Mouse (Mus musculus) forebrain, embryonic 12.5 days (tissue): ENCODE measurements around the gene Ptp4a2. TPM values are rescaled to one million over a fixed set of nuclear protein-coding genes. Genes with fewer than 3 reads are reported as not detected.

Experiments used
- ATAC-seq: fragments of 200-750 bp; cut with Nextera tagmentation; 2 replicates; pipeline ENCODE4 v1.8.0; 2017; ENCODE audit warnings: moderate TSS enrichment; ENCODE audit not compliant: low FRiP score
- H3K27ac ChIP-seq: fragments of 300-500 bp; sonication (generic); 2 replicates; pipeline ENCODE4 v1.5.1; 2016; ENCODE audit warnings: mild to moderate bottlenecking
- H3K27me3 ChIP-seq: fragments of 300-500 bp; sonication (generic); 2 replicates; pipeline ENCODE4 v1.6.1; 2016; ENCODE audit warnings: mild to moderate bottlenecking
- H3K36me3 ChIP-seq: fragments of 300-500 bp; sonication (generic); replicated peaks from 2 replicates; pipeline ENCODE4 v1.6.1; 2016; ENCODE audit warnings: mild to moderate bottlenecking
- H3K4me1 ChIP-seq: fragments of 300-500 bp; sonication (generic); 2 replicates; pipeline ENCODE4 v1.6.1; 2016
- H3K4me2 ChIP-seq: fragments of 300-500 bp; sonication (generic); 2 replicates; pipeline ENCODE4 v1.6.1; 2016; ENCODE audit warnings: mild to moderate bottlenecking, moderate library complexity
- H3K4me3 ChIP-seq: fragments of 300-500 bp; sonication (generic); replicated peaks from 2 replicates; pipeline ENCODE4 v1.5.1; 2016; ENCODE audit warnings: mild to moderate bottlenecking
- H3K9ac ChIP-seq: fragments of 300-500 bp; sonication (generic); 2 replicates; pipeline ENCODE4 v1.6.1; 2016; ENCODE audit warnings: mild to moderate bottlenecking
- H3K9me3 ChIP-seq: fragments of 300-500 bp; sonication (generic); 2 replicates; pipeline ENCODE4 v1.6.1; 2016
- WGBS: fragments of 180-500 bp; shearing (Covaris S2); methylation state at CpG from one replicate; pipeline ENCODE4 v1.1.7; 2016; 5-methylcytosine and 5-hydroxymethylcytosine counted together
- polyA plus RNA-seq: library from polyadenylated mRNA; unstranded; fragments of >200 nt; fragmentation: Nextera tagmentation; extraction: Ambion mirVana; gene quantifications from 2 replicates; pipeline ENCODE4 v1.2.1, GENCODE M21; 2016

Ptp4a2 gene
- polyA plus RNA-seq, 1 experiment from 2014 or later, result 375 TPM

GRCm38 (mm10) chr4:129805059-129805458 lies 6.0 kb upstream of the Ptp4a2 start:
- ATAC-seq, result no peak
- WGBS, result 99% methylated on average over 3 of the region's 3 CpGs

GRCm38 (mm10) chr4:129811605-129812468 lies 818 bp downstream of the Ptp4a2 start:
- H3K27me3 ChIP-seq, result peaks cover 24% of the 10 kb centered on the region; the same call in 1 of the 2 replicates
- peaks cover 9% of the 10 kb centered on the region for H3K4me1 ChIP-seq
- 87% methylated on average over 14 of the region's 14 CpGs for WGBS
- H3K27ac ChIP-seq, result no peak overlapping the region
- H3K36me3 ChIP-seq, result no peaks in the 10 kb centered on the region
- no peak for ATAC-seq
- H3K9ac ChIP-seq, result no peak overlapping the region
- H3K4me2 ChIP-seq, result no peak overlapping the region
- H3K4me3 ChIP-seq, result no peak overlapping the region
- no peaks in the 10 kb centered on the region for H3K9me3 ChIP-seq

More at GRCm38 (mm10) chr4:129805059-129805458, 6.0 kb upstream of the Ptp4a2 start:
- Histone ChIP-seq H3K27me3 (0 out of 2 replicates have a peak, but pooled peaks cover 7% of the 10 kb centered on the region), H3K4me1 (no peaks in the 10 kb centered on the region), H3K4me3 (no peak overlapping the region), H3K27ac (no peak overlapping the region), H3K9ac (no peak overlapping the region), H3K4me2 (no peak overlapping the region), H3K36me3 (no peaks in the 10 kb centered on the region), H3K9me3 (no peaks in the 10 kb centered on the region)

GRCm38 (mm10) chr4:129817591-129817990 lies 6.6 kb downstream of the Ptp4a2 start:
- WGBS, result 73% methylated on average over 6 of the region's 6 CpGs
- no peak for ATAC-seq
- no peaks in the 10 kb centered on the region for H3K27me3 ChIP-seq

GRCm38 (mm10) chr4:129818506-129819195 lies 7.6 kb downstream of the Ptp4a2 start:
- ATAC-seq, result no peak
- Histone ChIP-seq H3K27ac (no peak overlapping the region), H3K4me1 (peaks cover 26% of the 10 kb centered on the region), H3K4me2 (no peak overlapping the region), H3K9me3 (no peaks in the 10 kb centered on the region), H3K36me3 (no peaks in the 10 kb centered on the region), H3K27me3 (no peaks in the 10 kb centered on the region), H3K4me3 (no peak overlapping the region), H3K9ac (no peak overlapping the region)
- 85% methylated on average over 10 of the region's 10 CpGs for WGBS

More at GRCm38 (mm10) chr4:129817591-129817990, 6.6 kb downstream of the Ptp4a2 start:
- no peaks in the 10 kb centered on the region for H3K9me3 ChIP-seq
- no peaks in the 10 kb centered on the region for H3K36me3 ChIP-seq
- H3K4me3 ChIP-seq, result no peak overlapping the region
- H3K4me2 ChIP-seq, result no peak overlapping the region
- no peak overlapping the region for H3K9ac ChIP-seq
- H3K4me1 ChIP-seq, result peaks cover 17% of the 10 kb centered on the region
- no peak overlapping the region for H3K27ac ChIP-seq

GRCm38 (mm10) chr4:129819712-129820336 lies 8.8 kb downstream of the Ptp4a2 start:
- H3K36me3 ChIP-seq, result no peaks in the 10 kb centered on the region
- H3K4me3 ChIP-seq, result peak overlapping the region; percentile 90
- WGBS, result under 1% methylated on average over 75 of the region's 83 CpGs
- H3K4me1 ChIP-seq, result peaks cover 30% of the 10 kb centered on the region
- no peaks in the 10 kb centered on the region for H3K9me3 ChIP-seq
- H3K9ac ChIP-seq, result peak overlapping the region; percentile 96
- H3K27ac ChIP-seq, result peak overlapping the region; percentile 95
- H3K4me2 ChIP-seq, result peak overlapping the region; percentile 75
- ATAC-seq, result peak; percentile 96
- H3K27me3 ChIP-seq, result no peaks in the 10 kb centered on the region

- under 1% methylated on average over 43 of the region's 79 CpGs for WGBS
- H3K9me3 ChIP-seq, result no peaks in the 10 kb centered on the region
Observed at GRCm38 (mm10) chr4:129820417-129821086, 9.5 kb downstream of the Ptp4a2 start.

GRCm38 (mm10) chr4:129821087-129821616 lies 10.1 kb downstream of the Ptp4a2 start:
- Histone ChIP-seq H3K9ac (peak overlapping the region; percentile 96), H3K4me1 (peaks cover 30% of the 10 kb centered on the region), H3K9me3 (no peaks in the 10 kb centered on the region), H3K4me2 (peak overlapping the region; percentile 75), H3K36me3 (no peaks in the 10 kb centered on the region), H3K4me3 (peak overlapping the region; percentile 90), H3K27me3 (no peaks in the 10 kb centered on the region), H3K27ac (peak overlapping the region; percentile 95)
- 2% methylated on average over 16 of the region's 16 CpGs for WGBS
- no peak for ATAC-seq

More at GRCm38 (mm10) chr4:129820417-129821086, 9.5 kb downstream of the Ptp4a2 start:
- peak; percentile 84 for ATAC-seq
- Histone ChIP-seq H3K27ac (peak overlapping the region; percentile 95), H3K27me3 (no peaks in the 10 kb centered on the region), H3K9ac (peak overlapping the region; percentile 96), H3K36me3 (no peaks in the 10 kb centered on the region), H3K4me1 (peaks cover 30% of the 10 kb centered on the region), H3K4me2 (peak overlapping the region; percentile 75), H3K4me3 (peak overlapping the region; percentile 90)

GRCm38 (mm10) chr4:129822324-129822723 lies 11.3 kb downstream of the Ptp4a2 start:
- Histone ChIP-seq H3K4me2 (peak overlapping the region; percentile 75), H3K9ac (0 out of 2 replicates have a peak overlapping the region, but pooled peaks have one; percentile 17), H3K27me3 (no peaks in the 10 kb centered on the region), H3K4me3 (no peak overlapping the region), H3K9me3 (no peaks in the 10 kb centered on the region), H3K4me1 (peaks cover 34% of the 10 kb centered on the region), H3K36me3 (no peaks in the 10 kb centered on the region), H3K27ac (no peak overlapping the region)
- WGBS, result 74% methylated on average over 3 of the region's 3 CpGs
- no peak for ATAC-seq

GRCm38 (mm10) chr4:129823216-129823810 lies 12.3 kb downstream of the Ptp4a2 start:
- Histone ChIP-seq H3K4me3 (no peak overlapping the region), H3K9ac (no peak overlapping the region), H3K27ac (no peak overlapping the region), H3K36me3 (no peaks in the 10 kb centered on the region), H3K4me2 (no peak overlapping the region), H3K9me3 (no peaks in the 10 kb centered on the region), H3K27me3 (no peaks in the 10 kb centered on the region), H3K4me1 (peaks cover 38% of the 10 kb centered on the region)
- ATAC-seq, result no peak
- WGBS, result 93% methylated on average over 4 of the region's 4 CpGs

GRCm38 (mm10) chr4:129827611-129828010 lies 16.6 kb downstream of the Ptp4a2 start:
- no peak overlapping the region for H3K27ac ChIP-seq
- no peaks in the 10 kb centered on the region for H3K27me3 ChIP-seq
- H3K9me3 ChIP-seq, result no peaks in the 10 kb centered on the region
- H3K4me2 ChIP-seq, result no peak overlapping the region
- H3K4me3 ChIP-seq, result no peak overlapping the region
- ATAC-seq, result no peak
- H3K9ac ChIP-seq, result no peak overlapping the region
- peaks cover 20% of the 10 kb centered on the region for H3K4me1 ChIP-seq
- WGBS, result 92% methylated on average over 3 of the region's 3 CpGs
- H3K36me3 ChIP-seq, result no peaks in the 10 kb centered on the region

- Histone ChIP-seq H3K4me1 (peaks cover 19% of the 10 kb centered on the region; the same call in 1 of the 2 replicates), H3K36me3 (no peaks in the 10 kb centered on the region), H3K27ac (no peak overlapping the region), H3K9ac (no peak overlapping the region), H3K9me3 (no peaks in the 10 kb centered on the region), H3K4me2 (no peak overlapping the region), H3K4me3 (no peak overlapping the region), H3K27me3 (no peaks in the 10 kb centered on the region)
- 89% methylated on average over 3 of the region's 3 CpGs for WGBS
- no peak for ATAC-seq
Observed at GRCm38 (mm10) chr4:129828081-129828480, 17.1 kb downstream of the Ptp4a2 start.
